Mouse (Mus musculus) CH12.LX (cell line): Measurements from ENCODE around the gene Nt5c. TPM values are rescaled to one million over a fixed set of nuclear protein-coding genes. Genes with fewer than 3 reads are reported as not detected.

Source experiments
- DNase-seq: peaks from one replicate; pipeline ENCODE4 v3.0.0-alpha.2; 2013; ENCODE audit errors: extremely low read depth
- H3K27ac ChIP-seq: 2 replicates; pipeline ENCODE4 v1.5.1; 2012; ENCODE audit warnings: low read depth, mild to moderate bottlenecking, control low read depth, moderate library complexity; ENCODE audit not compliant: insufficient read depth
- H3K27me3 ChIP-seq: replicated peaks from 2 replicates; pipeline ENCODE3; 2012; ENCODE audit warnings: inconsistent platforms
- H3K36me3 ChIP-seq, 2 experiments: replicated peaks in 1 of 2; 2 replicates each; pipeline versions ENCODE3 to v1.6.1; 2012; ENCODE audit warnings: inconsistent platforms in 1 of 2, low read length in 1 of 2, mild to moderate bottlenecking in 1 of 2, mixed read lengths in 1 of 2, moderate library complexity in 1 of 2; ENCODE audit not compliant: control insufficient read depth in 1 of 2, insufficient read depth in 1 of 2
- H3K4me1 ChIP-seq, 2 experiments: 2 replicates each; pipeline ENCODE4 v1.6.1; 2012; ENCODE audit warnings: inconsistent platforms in 1 of 2, moderate library complexity in 1 of 2; ENCODE audit not compliant: insufficient read depth in 2 of 2, control insufficient read depth in 1 of 2
- H3K4me2 ChIP-seq: 2 replicates; pipeline ENCODE4 v1.6.1; 2012; ENCODE audit warnings: low read depth, mild to moderate bottlenecking, control low read depth; ENCODE audit not compliant: poor library complexity, insufficient read depth, severe bottlenecking
- H3K4me3 ChIP-seq, 3 experiments: fragments of 150-350 bp in 1 of 3; sonication (generic) in 1 of 3; replicated peaks in 1 of 3; 2 replicates each; pipeline versions ENCODE3 to v1.5.1; 2011 to 2012; ENCODE audit warnings: low read depth in 2 of 3, low read length in 2 of 3, mild to moderate bottlenecking in 2 of 3, moderate library complexity in 2 of 3, control low read depth in 1 of 3, improper control_type of control experiment in 1 of 3, inconsistent platforms in 1 of 3, mixed read lengths in 1 of 3; ENCODE audit not compliant: poor library complexity in 1 of 3
- H3K79me2 ChIP-seq: replicated peaks from 2 replicates; pipeline ENCODE4 v1.6.1; 2012; ENCODE audit warnings: mild to moderate bottlenecking, moderate library complexity; ENCODE audit not compliant: control insufficient read depth, poor library complexity, insufficient read depth, severe bottlenecking; ENCODE audit errors: extremely low read depth
- H3K9ac ChIP-seq: 2 replicates; pipeline ENCODE4 v1.6.1; 2012; ENCODE audit warnings: low read depth, mild to moderate bottlenecking, control low read depth, moderate library complexity; ENCODE audit not compliant: insufficient read depth
- H3K9me3 ChIP-seq: replicated peaks from 2 replicates; pipeline ENCODE3; 2012; ENCODE audit warnings: low read length, inconsistent platforms, mixed read lengths
- BHLHE40 ChIP-seq: IDR thresholded peaks from 2 replicates; pipeline ENCODE4 v1.6.1; 2011; ENCODE audit warnings: mild to moderate bottlenecking, low read depth, low read length, improper control_type of control experiment
- CHD1 ChIP-seq: IDR thresholded peaks from 2 replicates; pipeline ENCODE4 v1.6.1; 2012; ENCODE audit warnings: low read depth, low read length, improper control_type of control experiment, inconsistent platforms
- CHD2 ChIP-seq: IDR thresholded peaks from 2 replicates; pipeline ENCODE4 v1.6.1; 2011; ENCODE audit warnings: low read length, improper control_type of control experiment
- CTCF ChIP-seq, 2 experiments: IDR thresholded peaks in 1 of 2; conservative IDR thresholded peaks in 1 of 2; 2 replicates each; pipeline ENCODE4 v1.5.1; 2011 to 2012; ENCODE audit warnings: low read depth in 2 of 2, low read length in 2 of 2, improper control_type of control experiment in 1 of 2, inconsistent platforms in 1 of 2, mild to moderate bottlenecking in 1 of 2, moderate library complexity in 1 of 2
- E2F4 ChIP-seq: IDR thresholded peaks from 2 replicates; pipeline ENCODE4 v1.6.1; 2011; ENCODE audit warnings: low read depth, low read length, improper control_type of control experiment; ENCODE audit not compliant: insufficient replicate concordance
- EP300 ChIP-seq: IDR thresholded peaks from 2 replicates; pipeline ENCODE4 v1.6.1; 2011; ENCODE audit warnings: low read length, improper control_type of control experiment
- ETS1 ChIP-seq: conservative IDR thresholded peaks from 2 replicates; pipeline ENCODE4 v1.6.1; 2012; ENCODE audit warnings: low read depth, mild to moderate bottlenecking, inconsistent platforms, low read length, improper control_type of control experiment, moderate library complexity
- GABPA ChIP-seq: IDR thresholded peaks from 2 replicates; pipeline ENCODE4 v1.6.1; 2012; ENCODE audit warnings: low read depth, low read length, improper control_type of control experiment, inconsistent platforms; ENCODE audit not compliant: insufficient replicate concordance
- HCFC1 ChIP-seq: IDR thresholded peaks from 2 replicates; pipeline ENCODE4 v1.6.1; 2012; ENCODE audit warnings: low read depth, mild to moderate bottlenecking, inconsistent platforms, low read length, improper control_type of control experiment
- IRF4 ChIP-seq: IDR thresholded peaks from 2 replicates; pipeline ENCODE4 v1.6.1; 2014; ENCODE audit warnings: low read depth, mild to moderate bottlenecking, inconsistent platforms, low read length, improper control_type of control experiment
- KAT2A ChIP-seq: IDR thresholded peaks from 2 replicates; pipeline ENCODE4 v1.6.1; 2012; ENCODE audit warnings: low read length, improper control_type of control experiment, inconsistent platforms; ENCODE audit not compliant: insufficient replicate concordance
- MEF2A ChIP-seq: IDR thresholded peaks from 2 replicates; pipeline ENCODE4 v1.6.1; 2014; ENCODE audit warnings: low read depth, mild to moderate bottlenecking, inconsistent platforms, low read length, improper control_type of control experiment, borderline replicate concordance
- MXI1 ChIP-seq: IDR thresholded peaks from 2 replicates; pipeline ENCODE4 v1.6.1; 2011; ENCODE audit warnings: mild to moderate bottlenecking, low read depth, low read length, improper control_type of control experiment
- PAX5 ChIP-seq: IDR thresholded peaks from 2 replicates; pipeline ENCODE4 v1.6.1; 2012; ENCODE audit warnings: low read length, inconsistent platforms, mixed read lengths
- POLR2A ChIP-seq: IDR thresholded peaks from 2 replicates; pipeline ENCODE4 v1.6.1; 2011; ENCODE audit warnings: low read depth, mild to moderate bottlenecking, improper control_type of control experiment, low read length
- RAD21 ChIP-seq: IDR thresholded peaks from 2 replicates; pipeline ENCODE4 v1.6.1; 2011; ENCODE audit warnings: low read depth, mild to moderate bottlenecking, low read length, improper control_type of control experiment, moderate library complexity
- SIN3A ChIP-seq: IDR thresholded peaks from 2 replicates; pipeline ENCODE4 v1.6.1; 2012; ENCODE audit warnings: low read length, improper control_type of control experiment, inconsistent platforms
- TBP ChIP-seq: conservative IDR thresholded peaks from 2 replicates; pipeline ENCODE4 v1.6.1; 2011; ENCODE audit warnings: low read depth, low read length, improper control_type of control experiment
- TCF12 ChIP-seq: IDR thresholded peaks from 2 replicates; pipeline ENCODE4 v1.6.1; 2014; ENCODE audit warnings: low read depth, mild to moderate bottlenecking, inconsistent platforms, low read length, improper control_type of control experiment
- USF2 ChIP-seq: conservative IDR thresholded peaks from 2 replicates; pipeline ENCODE4 v1.6.1; 2011; ENCODE audit warnings: low read depth, low read length, improper control_type of control experiment
- ZKSCAN1 ChIP-seq: IDR thresholded peaks from 2 replicates; pipeline ENCODE4 v1.6.1; 2012; ENCODE audit warnings: low read depth, inconsistent platforms, low read length, improper control_type of control experiment, borderline replicate concordance
- ZMIZ1 ChIP-seq: IDR thresholded peaks from 2 replicates; pipeline ENCODE4 v1.6.1; 2012; ENCODE audit warnings: low read depth, mild to moderate bottlenecking, inconsistent platforms, low read length, improper control_type of control experiment
- dilution Hi-C: fragments of 300-500 bp; cut with MboI; formaldehyde crosslinking; loops from 2 replicates; pipeline ENCODE4 v1.14.3; 2020; ENCODE audit warnings: low sequenced_read_pairs; ENCODE audit not compliant: extremely low pct_unique_long_range_greater_than_20kb, extremely low pct_ligation_motif_present
- in situ Hi-C: fragments of 300-500 bp; cut with MboI; formaldehyde crosslinking; loops from 3 replicates; pipeline ENCODE4 v1.14.3; 2019; ENCODE audit warnings: low sequenced_read_pairs, low pct_ligation_motif_present, low pct_unique_long_range_greater_than_20kb, mixed read lengths
- polyA plus RNA-seq: library from polyadenylated mRNA; unstranded; fragments of >175 nt; gene quantifications from 2 replicates; pipeline ENCODE4 v1.2.1, GENCODE M21; 2012; ENCODE audit warnings: low read depth; ENCODE audit not compliant: insufficient read length
- total RNA-seq, 2 experiments: library from RNA; depleted of rRNA; stranded (reverse); fragments of 300-350 nt in 1 of 2; fragments of >200 nt in 1 of 2; gene quantifications; 2 replicates each; pipeline ENCODE4 v1.2.3; 2012 to 2014

Nt5c gene
- total and polyA plus RNA-seq, 3 experiments = 65.3 to 175 (median 151) TPM

DNA sequence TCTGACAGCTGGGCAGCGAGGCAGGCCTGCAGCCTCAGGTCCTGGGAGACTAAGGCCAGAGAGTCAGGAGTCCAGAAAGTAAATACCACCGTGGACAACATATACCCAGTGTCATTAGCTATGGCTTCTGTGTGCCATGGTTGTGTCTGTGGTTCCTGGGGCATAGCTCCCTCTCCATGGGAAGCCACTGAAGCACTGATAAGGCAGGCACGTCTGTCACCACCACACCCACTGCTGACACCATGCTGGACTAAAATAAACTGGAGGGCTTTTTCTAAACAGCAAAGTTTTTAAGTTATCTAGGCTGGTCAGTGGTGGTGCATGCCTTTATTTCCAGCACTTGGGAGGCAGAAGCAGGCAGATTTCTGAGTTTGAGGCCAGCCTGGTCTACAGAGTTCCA is 14.9 kb upstream of the Nt5c start:
- H3K79me2 ChIP-seq = peaks cover 90% of the 10 kb centered on the region
- no peaks in the 10 kb centered on the region for H3K27me3 ChIP-seq
- H3K4me3 ChIP-seq = no peak overlapping the region
- H3K36me3 ChIP-seq = peaks cover 23 to 75% of the 10 kb centered on the region in 2 experiments
- no peaks in the 10 kb centered on the region for H3K9me3 ChIP-seq
- peaks cover 36 to 69% of the 10 kb centered on the region in 2 experiments for H3K4me1 ChIP-seq
- DNase-seq = no peak
- no peak overlapping the region for H3K9ac ChIP-seq
- dilution Hi-C loops = no loop called here
- 0 out of 2 replicates have a peak overlapping the region, but pooled peaks have one; percentile 6 for H3K27ac ChIP-seq
- TF ChIP-seq CHD1 (no peak), MEF2A (no peak), E2F4 (no peak), GABPA (no peak), USF2 (no peak), ETS1 (no peak), TBP (no peak), MXI1 (no peak), EP300 (no peak), TCF12 (no peak), HCFC1 (no peak), SIN3A (no peak), CHD2 (no peak), POLR2A (no peak), ZKSCAN1 (no peak), ZMIZ1 (no peak), CTCF (conservative IDR thresholded peaks at IDR 0.05 in 1 of 2, IDR thresholded peaks at IDR 0.05 in 1 of 2; ENCODE audit: low read depth in 2 of 2, low read length in 2 of 2) (no peak), KAT2A (no peak)
- no peak overlapping the region for H3K4me2 ChIP-seq
- in situ Hi-C loops = loop anchor here (10.0 kb wide), 1 partner anchor 208 kb away; no protein-coding TSS in a partner anchor

DNA sequence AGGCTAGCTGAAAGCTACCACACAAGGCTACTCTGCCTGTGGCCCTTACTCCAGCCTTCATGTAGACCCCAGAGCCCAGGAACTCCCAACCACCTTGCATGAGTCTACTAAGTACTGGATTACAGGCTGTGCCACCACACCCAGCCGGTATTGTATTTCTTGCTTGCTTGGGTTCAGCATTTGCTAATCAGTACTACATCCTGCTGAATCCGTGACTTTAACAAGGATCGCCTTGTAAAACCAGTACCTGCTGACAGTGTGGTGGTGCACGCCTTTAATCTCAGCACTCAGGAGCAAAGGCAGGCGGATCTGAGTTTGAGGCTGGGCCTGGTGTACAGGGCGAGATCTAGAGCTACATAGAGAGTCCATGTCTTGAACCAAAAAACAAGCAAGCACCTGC is 11.0 kb upstream of the Nt5c start:
- no peak overlapping the region for H3K9ac ChIP-seq
- TF ChIP-seq MXI1 (no peak), RAD21 (no peak), SIN3A (no peak), IRF4 (no peak), CHD1 (no peak), PAX5 (no peak), MEF2A (no peak), GABPA (no peak), BHLHE40 (no peak), CHD2 (no peak), USF2 (no peak), ZKSCAN1 (no peak), POLR2A (no peak)
- in situ Hi-C loops (loop anchor here (10.0 kb wide), 1 partner anchor 212 kb away; no protein-coding TSS in a partner anchor), dilution Hi-C loops (no loop called here)
- H3K4me2 ChIP-seq = no peak overlapping the region
- no peaks in the 10 kb centered on the region for H3K27me3 ChIP-seq
- H3K79me2 ChIP-seq = peaks cover 52% of the 10 kb centered on the region
- peaks cover 53 to 91% of the 10 kb centered on the region in 2 experiments for H3K36me3 ChIP-seq
- H3K4me3 ChIP-seq = no peak overlapping the region
- DNase-seq = no peak
- no peaks in the 10 kb centered on the region for H3K9me3 ChIP-seq
- peaks cover 10 to 34% of the 10 kb centered on the region in 2 experiments for H3K4me1 ChIP-seq
- H3K27ac ChIP-seq = no peak overlapping the region
